Mouse (Mus musculus) testis, adult 2 months (tissue): ENCODE measurements around the gene Calca. TPM values are rescaled to one million over a fixed set of nuclear protein-coding genes. Genes with fewer than 3 reads are reported as not detected.

Experiments used
- H3K27ac ChIP-seq: fragments of 200-500 bp; 2 replicates; pipeline ENCODE4 v1.5.1; 2012; ENCODE audit warnings: low read depth, low read length; ENCODE audit not compliant: control insufficient read depth, insufficient read depth
- H3K27me3 ChIP-seq: fragments of 200-500 bp; 2 replicates; pipeline ENCODE4 v1.6.1; 2012; ENCODE audit warnings: mild to moderate bottlenecking, low read length, moderate library complexity; ENCODE audit not compliant: control insufficient read depth, insufficient read depth
- H3K36me3 ChIP-seq: fragments of 200-500 bp; 2 replicates; pipeline ENCODE4 v1.6.1; 2012; ENCODE audit warnings: mild to moderate bottlenecking, low read length; ENCODE audit not compliant: control insufficient read depth, insufficient read depth
- H3K4me1 ChIP-seq: fragments of 200-500 bp; 2 replicates; pipeline ENCODE4 v1.6.1; 2012; ENCODE audit warnings: low read length; ENCODE audit not compliant: control insufficient read depth, insufficient read depth
- H3K4me3 ChIP-seq: fragments of 200-500 bp; 2 replicates; pipeline ENCODE4 v1.5.1; 2012; ENCODE audit warnings: low read depth, mild to moderate bottlenecking, low read length, moderate library complexity, mixed read lengths; ENCODE audit not compliant: control insufficient read depth
- CTCF ChIP-seq: fragments of 200-500 bp; IDR thresholded peaks from 2 replicates; pipeline ENCODE4 v1.5.1; 2012; ENCODE audit warnings: low read depth, mild to moderate bottlenecking, inconsistent platforms, low read length, moderate library complexity; ENCODE audit not compliant: control insufficient read depth, insufficient read depth, insufficient replicate concordance
- POLR2A ChIP-seq: fragments of 200-500 bp; IDR thresholded peaks from 2 replicates; pipeline ENCODE4 v1.6.1; 2012; ENCODE audit warnings: low read depth, mild to moderate bottlenecking, inconsistent platforms, low read length, moderate library complexity; ENCODE audit not compliant: control insufficient read depth
- polyA plus RNA-seq: library from polyadenylated mRNA; depleted of rRNA; stranded (reverse); fragments of >200 nt; gene quantifications from 2 replicates; pipeline ENCODE4 v1.2.3, GENCODE M21; 2012; rRNA removed

Gene Calca
- 2.9 and 3.6 TPM in 2 replicates for polyA plus RNA-seq

DNA sequence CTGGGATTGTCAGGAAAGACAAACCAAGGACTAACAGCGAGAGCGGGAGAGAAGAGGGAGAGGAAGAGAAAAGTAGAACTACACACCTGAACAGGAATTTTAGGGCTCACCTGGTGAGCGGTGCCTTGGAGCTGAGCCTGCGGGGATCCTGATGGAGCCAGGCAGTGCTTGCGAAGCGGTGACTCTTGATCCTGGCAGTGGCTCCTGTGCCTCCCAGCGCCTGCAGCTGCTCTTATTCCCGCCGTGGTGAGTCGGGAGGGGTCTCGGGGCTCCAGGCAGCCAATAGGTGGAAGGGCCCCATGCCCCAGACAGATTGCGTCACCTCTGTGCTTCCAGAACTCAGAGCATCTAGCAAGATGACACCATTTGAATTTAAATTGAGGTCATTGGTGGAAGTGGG, at the start of gene Calca:
Gene Calca, minus strand, starts transcription at position 256 of the 400 bp plus-strand sequence.
- no peak for TF ChIP-seq CTCF
- no peak for TF ChIP-seq POLR2A
- Histone ChIP-seq H3K4me1 (peaks cover 18% of the 10 kb centered on the region), H3K27ac (no peak within 1 kb of the TSS), H3K27me3 (no peaks in the 10 kb centered on the region), H3K36me3 (no peaks in the 10 kb centered on the region), H3K4me3 (0 out of 2 replicates have a peak within 1 kb of the TSS, but pooled peaks have one; percentile 7)

DNA sequence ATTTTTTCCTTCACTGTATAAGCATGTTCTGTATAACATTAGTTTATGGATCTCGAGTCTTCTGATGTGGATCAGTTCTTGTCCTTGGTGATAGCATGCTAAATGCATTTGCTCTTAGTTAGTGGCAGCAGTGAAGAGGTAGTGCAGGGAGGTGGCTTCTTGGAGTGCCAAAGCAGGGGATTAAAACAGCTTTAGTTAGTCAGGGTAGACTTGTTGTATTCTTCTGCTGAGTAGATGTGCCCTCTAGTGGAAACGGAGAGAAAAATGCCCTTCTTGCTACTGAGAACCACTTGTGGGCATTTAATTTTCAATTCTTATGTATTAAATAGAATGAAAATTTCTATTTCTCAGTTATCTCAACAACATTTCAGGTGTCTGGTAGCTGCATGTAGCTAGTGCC, 36.5 kb upstream of the Calca start:
- Histone ChIP-seq H3K4me1 (no peaks in the 10 kb centered on the region), H3K4me3 (no peak overlapping the region), H3K27ac (no peak overlapping the region), H3K36me3 (no peaks in the 10 kb centered on the region), H3K27me3 (no peaks in the 10 kb centered on the region)
- TF ChIP-seq CTCF = no peak
- TF ChIP-seq POLR2A = no peak

DNA sequence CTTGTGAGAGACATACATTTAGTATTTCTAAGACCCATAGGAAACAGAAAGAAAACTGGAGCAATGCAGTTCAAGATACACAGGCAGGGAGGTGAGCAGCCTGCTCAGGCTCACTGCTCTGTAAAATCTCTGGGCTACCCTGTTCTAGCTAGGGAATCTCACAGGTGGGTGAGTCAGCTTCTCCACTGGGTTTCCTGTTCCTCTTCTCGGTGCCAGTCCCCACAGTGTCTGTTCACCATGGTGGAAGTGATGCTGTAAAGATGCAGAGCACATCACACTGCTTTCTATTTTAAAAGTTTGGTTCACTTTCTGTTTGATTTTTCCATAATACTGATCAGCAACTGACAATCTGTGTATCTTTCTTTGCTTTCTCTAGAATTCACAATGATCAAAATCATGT, 35.2 kb upstream of the Calca start:
- no peaks in the 10 kb centered on the region for H3K4me1 ChIP-seq
- no peaks in the 10 kb centered on the region for H3K36me3 ChIP-seq
- H3K27ac ChIP-seq = no peak overlapping the region
- TF ChIP-seq CTCF (no peak), POLR2A (no peak)
- H3K27me3 ChIP-seq = no peaks in the 10 kb centered on the region
- no peak overlapping the region for H3K4me3 ChIP-seq

DNA sequence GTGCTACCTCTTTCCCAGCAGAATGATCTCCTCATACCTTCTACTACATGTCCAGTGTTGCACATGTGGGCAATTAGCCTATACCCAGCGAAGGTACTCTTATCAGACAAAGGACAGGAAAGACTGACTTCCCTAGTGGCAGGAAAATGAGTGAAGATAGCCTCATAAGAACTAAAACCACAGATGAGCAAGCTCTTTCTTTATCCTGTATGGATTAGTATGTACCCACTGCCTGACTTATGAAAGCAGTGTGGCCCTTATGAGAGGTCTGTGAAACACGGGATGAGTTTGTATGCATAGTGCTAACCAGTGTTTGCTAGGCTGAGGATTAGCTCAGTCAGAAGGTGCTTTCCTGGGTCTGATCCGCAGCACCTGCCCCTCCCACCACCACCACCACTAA, 13.6 kb upstream of the Calca start:
- H3K4me1 ChIP-seq = no peaks in the 10 kb centered on the region
- H3K27ac ChIP-seq = no peak overlapping the region
- TF ChIP-seq POLR2A = no peak
- TF ChIP-seq CTCF = no peak
- no peaks in the 10 kb centered on the region for H3K36me3 ChIP-seq
- H3K4me3 ChIP-seq = no peak overlapping the region
- H3K27me3 ChIP-seq = no peaks in the 10 kb centered on the region

DNA sequence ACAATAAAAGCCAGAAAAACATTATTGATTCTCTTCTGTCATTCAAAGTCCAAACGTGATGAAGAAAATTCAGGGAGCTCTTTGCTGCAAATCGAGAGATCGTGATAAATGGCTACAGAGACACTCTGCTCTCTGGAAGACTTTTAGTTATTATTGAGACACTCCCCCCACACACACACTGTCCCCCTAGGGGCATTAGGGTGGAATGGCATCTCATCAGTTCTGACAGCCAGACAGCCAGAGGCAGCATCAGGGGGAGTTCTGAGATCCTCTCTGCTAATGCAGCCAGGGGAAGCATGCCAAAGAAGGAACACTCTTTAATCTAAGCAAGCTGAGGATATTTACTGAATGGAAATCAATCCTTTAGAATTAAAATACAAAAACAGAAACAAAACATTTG, 12.6 kb upstream of the Calca start:
- H3K36me3 ChIP-seq = no peaks in the 10 kb centered on the region
- TF ChIP-seq POLR2A = no peak
- no peak for TF ChIP-seq CTCF
- no peaks in the 10 kb centered on the region for H3K4me1 ChIP-seq
- no peaks in the 10 kb centered on the region for H3K27me3 ChIP-seq
- H3K4me3 ChIP-seq = no peak overlapping the region
- H3K27ac ChIP-seq = no peak overlapping the region

DNA sequence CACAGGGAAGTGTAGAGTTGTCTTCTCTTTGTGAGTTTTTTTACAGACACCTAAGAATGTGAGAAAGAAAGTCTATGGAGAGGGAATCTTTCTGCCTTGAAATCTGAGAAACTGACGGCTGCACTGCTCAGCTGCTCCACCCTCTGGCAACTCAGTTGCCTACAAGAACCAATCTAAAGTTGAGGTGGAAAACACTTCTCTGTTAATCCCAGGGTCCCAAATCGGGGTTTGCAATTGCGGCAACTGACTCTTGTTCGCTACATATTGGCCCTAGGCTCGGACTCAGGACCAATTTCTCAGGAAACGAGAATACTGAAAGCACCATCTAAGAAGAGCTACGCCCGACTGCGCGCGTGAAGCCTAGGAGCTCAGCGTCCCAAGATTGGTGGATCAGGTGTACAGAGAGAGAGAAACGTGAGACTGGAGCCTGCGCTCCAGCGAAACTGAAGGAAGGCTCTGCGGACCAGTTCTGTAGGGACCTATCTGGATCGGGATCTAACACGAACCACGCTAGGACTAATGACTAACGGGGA, 522 bp downstream of the Calca start:
- Histone ChIP-seq H3K4me3 (0 out of 2 replicates have a peak overlapping the region, but pooled peaks have one; percentile 7), H3K36me3 (no peaks in the 10 kb centered on the region), H3K27me3 (no peaks in the 10 kb centered on the region), H3K27ac (no peak overlapping the region), H3K4me1 (peaks cover 18% of the 10 kb centered on the region)
- no peak for TF ChIP-seq POLR2A
- TF ChIP-seq CTCF = peak; percentile 21; the same call in 1 of the 2 replicates

DNA sequence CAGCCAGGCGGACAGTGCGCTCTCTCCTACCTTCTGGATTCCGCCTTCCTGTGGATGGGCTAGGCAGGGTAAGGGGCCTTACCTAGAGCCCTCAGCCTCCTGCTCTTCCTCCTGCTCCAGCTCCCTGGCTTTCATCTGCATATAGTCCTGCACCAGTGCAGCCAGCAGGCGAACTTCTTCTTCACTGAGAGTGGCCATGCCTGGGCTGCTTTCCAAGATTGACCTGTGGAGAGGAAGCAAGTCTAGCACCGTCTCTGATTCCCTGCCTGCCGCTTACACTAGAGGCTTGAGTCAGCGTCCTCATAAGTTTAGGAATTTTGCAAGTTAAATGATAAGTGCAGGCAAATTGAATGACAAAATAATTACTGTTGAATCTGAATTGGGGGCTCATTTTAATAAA, 1.8 kb downstream of the Calca start:
- Histone ChIP-seq H3K36me3 (no peaks in the 10 kb centered on the region), H3K4me3 (no peak overlapping the region), H3K27ac (no peak overlapping the region), H3K4me1 (peaks cover 18% of the 10 kb centered on the region), H3K27me3 (no peaks in the 10 kb centered on the region)
- TF ChIP-seq CTCF = no peak
- no peak for TF ChIP-seq POLR2A
